Mouse (Mus musculus) spleen, adult 2 months (tissue): Measurements from ENCODE around the gene Lin37.

Experiments used
- CTCF ChIP-seq: fragments of 200-500 bp; IDR thresholded peaks from 2 replicates; pipeline ENCODE4 v1.5.1; 2011; ENCODE audit warnings: mild to moderate bottlenecking, inconsistent platforms; ENCODE audit not compliant: insufficient read depth, insufficient read length, insufficient replicate concordance; ENCODE audit errors: extremely low read depth
- POLR2A ChIP-seq: fragments of 200-500 bp; IDR thresholded peaks from 2 replicates; pipeline ENCODE4 v1.6.1; 2011; ENCODE audit warnings: low read depth, low read length, inconsistent platforms

GRCm38 (mm10) chr7:30524487-30524886 lies 35.2 kb downstream of the Lin37 start:
- TF ChIP-seq CTCF (no peak), POLR2A (no peak)
